Mouse (Mus musculus) intestine, embryonic 15.5 days (tissue): ENCODE measurements around the gene Asb1. TPM values are rescaled to one million over a fixed set of nuclear protein-coding genes. Genes with fewer than 3 reads are reported as not detected.

Experiments used
- ATAC-seq: fragments of 200-750 bp; cut with Nextera tagmentation; 2 replicates; pipeline ENCODE4 v1.8.0; 2017; ENCODE audit warnings: moderate TSS enrichment, moderate library complexity
- H3K27ac ChIP-seq: fragments of 300-500 bp; sonication (generic); 2 replicates; pipeline ENCODE4 v1.5.1; 2015; ENCODE audit warnings: mild to moderate bottlenecking, inconsistent platforms
- H3K27me3 ChIP-seq: fragments of 300-500 bp; sonication (generic); replicated peaks from 2 replicates; pipeline ENCODE4 v1.6.1; 2015; ENCODE audit warnings: inconsistent platforms
- H3K36me3 ChIP-seq: fragments of 300-500 bp; sonication (generic); 2 replicates; pipeline ENCODE4 v1.6.1; 2015; ENCODE audit warnings: inconsistent platforms
- H3K4me1 ChIP-seq: fragments of 300-500 bp; sonication (generic); replicated peaks from 2 replicates; pipeline ENCODE4 v1.6.1; 2015; ENCODE audit warnings: inconsistent platforms
- H3K4me2 ChIP-seq: fragments of 300-500 bp; sonication (generic); replicated peaks from 2 replicates; pipeline ENCODE4 v1.6.1; 2015; ENCODE audit warnings: mild to moderate bottlenecking, inconsistent platforms
- H3K4me3 ChIP-seq: fragments of 300-500 bp; sonication (generic); replicated peaks from 2 replicates; pipeline ENCODE4 v1.5.1; 2015; ENCODE audit warnings: inconsistent platforms
- H3K9ac ChIP-seq: fragments of 300-500 bp; sonication (generic); 2 replicates; pipeline ENCODE4 v1.6.1; 2015; ENCODE audit warnings: inconsistent platforms
- H3K9me3 ChIP-seq: fragments of 300-500 bp; sonication (generic); 2 replicates; pipeline ENCODE4 v1.6.1; 2016; ENCODE audit warnings: inconsistent platforms
- WGBS: fragments of 180-500 bp; shearing (Covaris S2); methylation state at CpG from one replicate; pipeline ENCODE4 v1.1.7; 2015; 5-methylcytosine and 5-hydroxymethylcytosine counted together
- polyA plus RNA-seq: library from polyadenylated mRNA; unstranded; fragments of >200 nt; fragmentation: Nextera tagmentation; extraction: Ambion mirVana; gene quantifications from 2 replicates; pipeline ENCODE4 v1.2.1, GENCODE M21; 2015

Gene Asb1
- polyA plus RNA-seq, 1 experiment from 2014 or later, result 3.8 TPM

- Histone ChIP-seq H3K27ac (no peak overlapping the region), H3K4me2 (no peak overlapping the region), H3K36me3 (peaks cover 9% of the 10 kb centered on the region; the same call in 1 of the 2 replicates), H3K9ac (no peak overlapping the region), H3K4me3 (no peak overlapping the region), H3K4me1 (no peaks in the 10 kb centered on the region), H3K27me3 (no peaks in the 10 kb centered on the region), H3K9me3 (no peaks in the 10 kb centered on the region)
- no peak for ATAC-seq
- WGBS, result 72% methylated on average over 2 of the region's 2 CpGs
These were observed 8.7 kb downstream of the Asb1 start for GRCm38 (mm10) chr1:91549073-91549472.

- Histone ChIP-seq H3K4me1 (no peaks in the 10 kb centered on the region), H3K27me3 (no peaks in the 10 kb centered on the region), H3K9me3 (no peaks in the 10 kb centered on the region), H3K4me2 (no peak overlapping the region), H3K4me3 (no peak overlapping the region), H3K36me3 (peaks cover 8% of the 10 kb centered on the region), H3K9ac (no peak overlapping the region), H3K27ac (no peak overlapping the region)
- no peak for ATAC-seq
- 68% methylated on average over 2 of the region's 2 CpGs for WGBS
These were observed 16.8 kb downstream of the Asb1 start for GRCm38 (mm10) chr1:91557099-91557498.

- Histone ChIP-seq H3K27ac (no peak overlapping the region), H3K4me2 (no peak overlapping the region), H3K9me3 (no peaks in the 10 kb centered on the region), H3K9ac (no peak overlapping the region), H3K4me3 (no peak overlapping the region), H3K4me1 (no peaks in the 10 kb centered on the region), H3K27me3 (no peaks in the 10 kb centered on the region), H3K36me3 (no peaks in the 10 kb centered on the region; the same call in 1 of the 2 replicates)
- ATAC-seq, result no peak
- 84% methylated on average over 6 of the region's 6 CpGs for WGBS
These were observed 20.9 kb downstream of the Asb1 start for GRCm38 (mm10) chr1:91561226-91561625.

- Histone ChIP-seq H3K4me3 (no peak overlapping the region), H3K9ac (no peak overlapping the region), H3K27me3 (no peaks in the 10 kb centered on the region), H3K36me3 (no peaks in the 10 kb centered on the region), H3K4me1 (no peaks in the 10 kb centered on the region), H3K27ac (no peak overlapping the region), H3K4me2 (no peak overlapping the region), H3K9me3 (no peaks in the 10 kb centered on the region)
- WGBS, result 86% methylated on average over 4 of the region's 4 CpGs
- no peak for ATAC-seq
These were observed 22.7 kb downstream of the Asb1 start for GRCm38 (mm10) chr1:91562977-91563590.

GRCm38 (mm10) chr1:91564004-91564403 lies 23.7 kb downstream of the Asb1 start:
- no peaks in the 10 kb centered on the region for H3K36me3 ChIP-seq
- H3K9me3 ChIP-seq, result no peaks in the 10 kb centered on the region
- ATAC-seq, result no peak
- WGBS, result 63% methylated on average over 3 of the region's 3 CpGs
- H3K27me3 ChIP-seq, result no peaks in the 10 kb centered on the region
- H3K4me2 ChIP-seq, result no peak overlapping the region
- H3K27ac ChIP-seq, result no peak overlapping the region
- no peak overlapping the region for H3K9ac ChIP-seq
- no peak overlapping the region for H3K4me3 ChIP-seq
- no peaks in the 10 kb centered on the region for H3K4me1 ChIP-seq

GRCm38 (mm10) chr1:91564598-91564997 lies 24.3 kb downstream of the Asb1 start:
- Histone ChIP-seq H3K4me2 (no peak overlapping the region), H3K36me3 (no peaks in the 10 kb centered on the region), H3K9me3 (no peaks in the 10 kb centered on the region), H3K4me3 (no peak overlapping the region), H3K27ac (no peak overlapping the region), H3K4me1 (no peaks in the 10 kb centered on the region), H3K9ac (no peak overlapping the region), H3K27me3 (no peaks in the 10 kb centered on the region)
- no peak for ATAC-seq
- WGBS, result 55% methylated on average over 6 of the region's 6 CpGs

GRCm38 (mm10) chr1:91567269-91567668 lies 26.9 kb downstream of the Asb1 start:
- H3K4me3 ChIP-seq, result no peak overlapping the region
- WGBS, result 93% methylated on average over 2 of the region's 2 CpGs
- H3K36me3 ChIP-seq, result no peaks in the 10 kb centered on the region
- H3K4me2 ChIP-seq, result no peak overlapping the region
- H3K27me3 ChIP-seq, result no peaks in the 10 kb centered on the region
- no peaks in the 10 kb centered on the region for H3K9me3 ChIP-seq
- no peak overlapping the region for H3K27ac ChIP-seq
- no peak for ATAC-seq
- no peaks in the 10 kb centered on the region for H3K4me1 ChIP-seq
- H3K9ac ChIP-seq, result no peak overlapping the region

GRCm38 (mm10) chr1:91572458-91572857 lies 32.1 kb downstream of the Asb1 start:
- Histone ChIP-seq H3K36me3 (no peaks in the 10 kb centered on the region), H3K4me2 (no peak overlapping the region), H3K27me3 (no peaks in the 10 kb centered on the region), H3K4me1 (0 out of 2 replicates have a peak, but pooled peaks cover 3% of the 10 kb centered on the region), H3K27ac (no peak overlapping the region), H3K4me3 (no peak overlapping the region), H3K9ac (no peak overlapping the region), H3K9me3 (no peaks in the 10 kb centered on the region)
- no peak for ATAC-seq
- 81% methylated on average over 10 of the region's 10 CpGs for WGBS

- Histone ChIP-seq H3K9me3 (no peaks in the 10 kb centered on the region), H3K4me2 (no peak overlapping the region), H3K36me3 (no peaks in the 10 kb centered on the region), H3K27me3 (no peaks in the 10 kb centered on the region), H3K9ac (no peak overlapping the region), H3K4me1 (peaks cover 12% of the 10 kb centered on the region; the same call in 1 of the 2 replicates), H3K4me3 (no peak overlapping the region), H3K27ac (no peak overlapping the region)
- 66% methylated on average over 3 of the region's 3 CpGs for WGBS
- ATAC-seq, result no peak
These were observed 33.9 kb downstream of the Asb1 start for GRCm38 (mm10) chr1:91574208-91574607.

- Histone ChIP-seq H3K27ac (no peak overlapping the region; the same call in 1 of the 2 replicates), H3K4me3 (no peak overlapping the region), H3K9me3 (no peaks in the 10 kb centered on the region), H3K4me2 (no peak overlapping the region), H3K4me1 (peaks cover 12% of the 10 kb centered on the region; the same call in 1 of the 2 replicates), H3K36me3 (no peaks in the 10 kb centered on the region), H3K27me3 (no peaks in the 10 kb centered on the region), H3K9ac (no peak overlapping the region)
- WGBS, result 31% methylated on average over 7 of the region's 7 CpGs
- peak; percentile 80 for ATAC-seq
These were observed 37.7 kb downstream of the Asb1 start for GRCm38 (mm10) chr1:91577883-91578517.

- Histone ChIP-seq H3K27me3 (no peaks in the 10 kb centered on the region), H3K9ac (no peak overlapping the region), H3K9me3 (no peaks in the 10 kb centered on the region), H3K4me1 (peaks cover 12% of the 10 kb centered on the region; the same call in 1 of the 2 replicates), H3K4me3 (no peak overlapping the region), H3K4me2 (no peak overlapping the region), H3K27ac (no peak overlapping the region), H3K36me3 (no peaks in the 10 kb centered on the region)
- WGBS, result 58% methylated on average over 2 of the region's 2 CpGs
- ATAC-seq, result no peak
These were observed 40.2 kb downstream of the Asb1 start for GRCm38 (mm10) chr1:91580503-91580902.

GRCm38 (mm10) chr1:91581206-91581605 lies 40.9 kb downstream of the Asb1 start:
- Histone ChIP-seq H3K27me3 (no peaks in the 10 kb centered on the region), H3K36me3 (no peaks in the 10 kb centered on the region), H3K9me3 (no peaks in the 10 kb centered on the region), H3K4me2 (no peak overlapping the region), H3K9ac (no peak overlapping the region), H3K27ac (no peak overlapping the region), H3K4me3 (no peak overlapping the region), H3K4me1 (peaks cover 12% of the 10 kb centered on the region; the same call in 1 of the 2 replicates)
- WGBS, result 76% methylated on average over 2 of the region's 2 CpGs
- no peak for ATAC-seq
